Mouse (Mus musculus) embryonic fibroblast, embryonic 13.5 days (primary cell): ENCODE results near the gene Tpm4.

Experiments
- CTCF ChIP-seq: IDR thresholded peaks from 2 replicates; pipeline ENCODE4 v1.5.1; 2011; ENCODE audit warnings: mild to moderate bottlenecking, control low read depth, low read length, moderate library complexity, borderline replicate concordance; ENCODE audit not compliant: insufficient read depth
- POLR2A ChIP-seq: IDR thresholded peaks from 2 replicates; pipeline ENCODE4 v1.6.1; 2011; ENCODE audit warnings: low read depth, mild to moderate bottlenecking, control low read depth, low read length, moderate library complexity

GRCm38 (mm10) chr8:72169098-72169668 is 34.4 kb downstream of the Tpm4 start:
- no peak for TF ChIP-seq CTCF
- no peak for TF ChIP-seq POLR2A
